Mouse (Mus musculus) megakaryocyte, embryonic 14.5 days (primary cell): ENCODE measurements around the gene Fsd1l.

Experiments
- FLI1 ChIP-seq: IDR thresholded peaks from 2 replicates; pipeline ENCODE4 v1.6.1; 2012; ENCODE audit warnings: low read length, inconsistent platforms, mixed read lengths
- GATA1 ChIP-seq: IDR thresholded peaks from 3 replicates; pipeline ENCODE4 v1.6.1; 2012; ENCODE audit warnings: mixed read lengths, low read length, inconsistent platforms, borderline replicate concordance

DNA sequence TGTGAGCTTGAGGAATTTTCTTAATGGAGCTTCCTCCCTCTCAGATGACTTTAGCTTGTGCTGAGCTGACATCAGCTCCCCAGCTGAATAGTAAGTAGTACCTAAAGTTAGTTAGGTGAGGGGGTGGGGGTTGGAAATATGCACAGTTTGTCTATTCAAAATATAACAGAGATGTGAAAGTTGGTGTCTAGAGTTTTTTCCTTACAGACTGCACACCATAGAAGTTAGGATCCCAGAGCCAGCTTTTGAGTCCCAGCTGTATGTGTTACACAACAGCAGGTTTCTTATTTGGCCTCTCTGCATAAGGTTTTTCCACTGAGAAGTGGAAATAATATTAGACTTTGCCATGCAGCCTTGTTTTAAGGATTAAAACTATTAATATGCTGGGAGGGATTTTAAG, 118.6 kb downstream of the Fsd1l start:
- TF ChIP-seq GATA1, result no peak
- TF ChIP-seq FLI1, result no peak
